Mouse (Mus musculus) embryonic fibroblast, embryonic 13.5 days (primary cell): ENCODE measurements around the gene Nrsn1. TPM values are rescaled to one million over a fixed set of nuclear protein-coding genes. Genes with fewer than 3 reads are reported as not detected.
"Not testable (repeated sequence)": the region's sequence is repeated elsewhere in the genome, so short reads cannot be mapped to it uniquely, and the experiment has no call there.

Source experiments
- H3K27ac ChIP-seq: 2 replicates; pipeline ENCODE4 v1.5.1; 2012; ENCODE audit warnings: low read length, control low read depth, inconsistent platforms; ENCODE audit not compliant: insufficient read depth
- H3K4me1 ChIP-seq: 2 replicates; pipeline ENCODE4 v1.6.1; 2011; ENCODE audit warnings: low read length; ENCODE audit not compliant: control insufficient read depth, insufficient read depth
- H3K4me3 ChIP-seq: 2 replicates; pipeline ENCODE4 v1.5.1; 2011; ENCODE audit warnings: mild to moderate bottlenecking, control low read depth, low read length; ENCODE audit not compliant: insufficient read depth
- CTCF ChIP-seq: IDR thresholded peaks from 2 replicates; pipeline ENCODE4 v1.5.1; 2011; ENCODE audit warnings: mild to moderate bottlenecking, control low read depth, low read length, moderate library complexity, borderline replicate concordance; ENCODE audit not compliant: insufficient read depth
- POLR2A ChIP-seq: IDR thresholded peaks from 2 replicates; pipeline ENCODE4 v1.6.1; 2011; ENCODE audit warnings: low read depth, mild to moderate bottlenecking, control low read depth, low read length, moderate library complexity
- polyA plus RNA-seq: library from polyadenylated mRNA; stranded (reverse); fragments of >200 nt; gene quantifications from 2 replicates; pipeline ENCODE4 v1.2.4, GENCODE M21; 2011; ENCODE audit warnings: low read depth; ENCODE audit not compliant: missing spikeins, insufficient read length

Gene Nrsn1
- polyA plus RNA-seq, result not detected in 2 replicates

- not testable (repeated sequence) for H3K4me3 ChIP-seq, H3K27ac ChIP-seq, H3K4me1 ChIP-seq
These were observed at the start of gene Nrsn1 for GRCm38 (mm10) chr13:25270402-25270801. Nrsn1 (minus strand) TSS chr13:25270502.

- Histone ChIP-seq H3K4me3 (no peak overlapping the region), H3K4me1 (peaks cover 17% of the 10 kb centered on the region), H3K27ac (peak overlapping the region; percentile 18; the same call in 1 of the 2 replicates)
- TF ChIP-seq CTCF, result no peak
- TF ChIP-seq POLR2A, result no peak
These were observed 41.8 kb upstream of the Nrsn1 start for GRCm38 (mm10) chr13:25312059-25312458.

GRCm38 (mm10) chr13:25310068-25310467 is 39.8 kb upstream of the Nrsn1 start:
- TF ChIP-seq POLR2A (no peak), CTCF (no peak)
- Histone ChIP-seq H3K4me1 (peaks cover 17% of the 10 kb centered on the region), H3K27ac (peak overlapping the region; percentile 80), H3K4me3 (no peak overlapping the region)

- Histone ChIP-seq H3K27ac (no peak overlapping the region), H3K4me3 (no peak overlapping the region), H3K4me1 (no peaks in the 10 kb centered on the region)
- TF ChIP-seq POLR2A, result no peak
- TF ChIP-seq CTCF, result no peak
These were observed 18.4 kb upstream of the Nrsn1 start for GRCm38 (mm10) chr13:25288736-25289135.

GRCm38 (mm10) chr13:25274934-25275565 is 4.7 kb upstream of the Nrsn1 start:
- H3K4me3 ChIP-seq, result no peak overlapping the region
- no peak for TF ChIP-seq CTCF
- no peak for TF ChIP-seq POLR2A
- no peaks in the 10 kb centered on the region for H3K4me1 ChIP-seq
- no peak overlapping the region for H3K27ac ChIP-seq

GRCm38 (mm10) chr13:25272189-25272588 is 1.9 kb upstream of the Nrsn1 start:
- Histone ChIP-seq H3K4me1 (no peaks in the 10 kb centered on the region), H3K27ac (no peak overlapping the region), H3K4me3 (no peak overlapping the region)
- TF ChIP-seq POLR2A (no peak), CTCF (no peak)

GRCm38 (mm10) chr13:25269569-25270268 is 583 bp downstream of the Nrsn1 start:
- Histone ChIP-seq H3K4me3 (no peak overlapping the region), H3K27ac (no peak overlapping the region), H3K4me1 (no peaks in the 10 kb centered on the region)
- TF ChIP-seq POLR2A, result no peak

GRCm38 (mm10) chr13:25269039-25269438 is 1.3 kb downstream of the Nrsn1 start:
- Histone ChIP-seq H3K4me1 (no peaks in the 10 kb centered on the region), H3K4me3 (no peak overlapping the region), H3K27ac (no peak overlapping the region)
- no peak for TF ChIP-seq CTCF
- TF ChIP-seq POLR2A, result no peak

- TF ChIP-seq CTCF (no peak), POLR2A (no peak)
- Histone ChIP-seq H3K27ac (no peak overlapping the region), H3K4me3 (no peak overlapping the region), H3K4me1 (no peaks in the 10 kb centered on the region)
These were observed 7.6 kb downstream of the Nrsn1 start for GRCm38 (mm10) chr13:25262748-25263147.

GRCm38 (mm10) chr13:25257608-25258007 is 12.7 kb downstream of the Nrsn1 start:
- H3K4me3 ChIP-seq, result no peak overlapping the region
- H3K4me1 ChIP-seq, result peaks cover 2% of the 10 kb centered on the region; the same call in 1 of the 2 replicates
- TF ChIP-seq POLR2A, result no peak
- TF ChIP-seq CTCF, result no peak
- no peak overlapping the region for H3K27ac ChIP-seq
